Mouse (Mus musculus) forebrain, embryonic 11.5 days (tissue): Measurements from ENCODE around the gene Fcna. TPM values are rescaled to one million over a fixed set of nuclear protein-coding genes. Genes with fewer than 3 reads are reported as not detected.

Experiments
- ATAC-seq: fragments of 200-750 bp; cut with Nextera tagmentation; replicated peaks from 2 replicates; pipeline ENCODE4 v1.8.0; 2017; ENCODE audit warnings: moderate TSS enrichment; ENCODE audit not compliant: low FRiP score
- DNase-seq: peaks from one replicate; pipeline ENCODE4 v3.0.0-alpha.2; 2017; ENCODE audit warnings: low spot score
- H3K27ac ChIP-seq: fragments of 300-500 bp; sonication (generic); 2 replicates; pipeline ENCODE4 v1.5.1; 2014; ENCODE audit warnings: low read depth, low read length
- H3K27me3 ChIP-seq: fragments of 300-500 bp; sonication (generic); 2 replicates; pipeline ENCODE4 v1.6.1; 2014; ENCODE audit warnings: mild to moderate bottlenecking, low read length, mixed read lengths; ENCODE audit not compliant: control insufficient read depth, insufficient read depth
- H3K36me3 ChIP-seq: fragments of 300-500 bp; sonication (generic); 2 replicates; pipeline ENCODE4 v1.6.1; 2014; ENCODE audit warnings: mild to moderate bottlenecking, low read length, moderate library complexity, mixed read lengths; ENCODE audit not compliant: control insufficient read depth, insufficient read depth
- H3K4me1 ChIP-seq: fragments of 300-500 bp; sonication (generic); replicated peaks from 2 replicates; pipeline ENCODE4 v1.6.1; 2014; ENCODE audit warnings: low read length, mixed read lengths; ENCODE audit not compliant: control insufficient read depth, insufficient read depth
- H3K4me2 ChIP-seq: fragments of 300-500 bp; sonication (generic); 2 replicates; pipeline ENCODE4 v1.6.1; 2014; ENCODE audit warnings: low read depth, mild to moderate bottlenecking, low read length, moderate library complexity, mixed read lengths; ENCODE audit not compliant: severe bottlenecking
- H3K4me3 ChIP-seq: fragments of 300-500 bp; sonication (generic); 2 replicates; pipeline ENCODE4 v1.5.1; 2014; ENCODE audit warnings: low read depth, low read length
- H3K9ac ChIP-seq: fragments of 300-500 bp; sonication (generic); 2 replicates; pipeline ENCODE4 v1.6.1; 2014; ENCODE audit warnings: low read length
- H3K9me3 ChIP-seq: fragments of 300-500 bp; sonication (generic); 2 replicates; pipeline ENCODE4 v1.6.1; 2016; ENCODE audit warnings: low read length, mixed read lengths; ENCODE audit not compliant: control insufficient read depth
- WGBS: fragments of 180-500 bp; shearing (Covaris S2); extraction: QIAGEN DNeasy Blood & Tissue Kit; methylation state at CpG from one replicate; pipeline ENCODE4 v1.1.7; 2014; 5-methylcytosine and 5-hydroxymethylcytosine counted together
- polyA plus RNA-seq: library from polyadenylated mRNA; unstranded; fragments of >200 nt; fragmentation: Nextera tagmentation; extraction: Ambion mirVana; gene quantifications from 2 replicates; pipeline ENCODE4 v1.2.1, GENCODE M21; 2014

The Fcna gene
- polyA plus RNA-seq, 1 experiment from 2014 or later, result 0.95 TPM

DNA sequence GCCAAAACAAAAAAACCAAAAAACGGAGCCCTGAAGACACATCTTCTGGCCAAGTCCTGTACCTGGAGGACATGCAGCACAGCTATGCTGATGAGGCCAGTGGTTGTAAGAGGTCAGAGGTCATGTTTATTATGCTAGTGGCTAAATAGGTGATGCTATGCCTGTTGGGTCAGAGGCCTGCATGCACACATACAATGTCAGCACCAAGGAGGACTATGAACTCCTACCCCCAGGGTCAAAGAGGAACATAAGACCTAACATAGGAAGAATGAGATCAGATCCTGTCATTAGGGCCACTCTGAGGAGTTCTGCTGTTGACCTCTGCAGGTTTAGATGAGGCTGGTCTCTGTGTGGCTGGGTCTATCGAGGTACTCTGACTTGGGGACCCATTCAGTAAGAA lies 27.8 kb downstream of the Fcna start:
- Histone ChIP-seq H3K4me3 (no peak overlapping the region), H3K9me3 (no peaks in the 10 kb centered on the region), H3K4me2 (no peak overlapping the region), H3K27me3 (no peaks in the 10 kb centered on the region), H3K27ac (no peak overlapping the region), H3K36me3 (peaks cover 10% of the 10 kb centered on the region), H3K4me1 (no peaks in the 10 kb centered on the region), H3K9ac (no peak overlapping the region)
- 93% methylated on average over 2 of the region's 2 CpGs for WGBS
- no peak for ATAC-seq
- DNase-seq, result no peak

DNA sequence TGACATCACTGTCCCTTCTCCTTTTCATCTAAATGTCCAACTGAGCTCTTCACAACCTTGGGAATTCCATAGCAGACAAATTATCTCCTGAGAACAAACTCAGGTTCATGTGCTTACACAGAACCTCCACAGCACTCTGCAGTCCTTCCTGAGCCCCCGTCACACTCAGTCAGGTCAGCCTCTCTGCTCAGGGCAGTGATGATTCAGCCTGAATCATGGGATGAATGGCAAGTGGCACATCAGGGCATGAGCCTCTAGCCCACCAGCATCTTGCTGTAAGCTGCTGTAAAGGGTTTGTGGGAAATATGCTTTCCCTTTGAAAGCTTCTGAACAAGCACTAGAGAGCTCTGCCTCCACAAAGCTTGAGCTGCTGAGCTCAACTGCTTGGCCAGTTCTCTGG lies 29.1 kb downstream of the Fcna start:
- Histone ChIP-seq H3K9me3 (no peaks in the 10 kb centered on the region), H3K4me3 (no peak overlapping the region), H3K27ac (no peak overlapping the region), H3K27me3 (no peaks in the 10 kb centered on the region), H3K36me3 (peaks cover 13% of the 10 kb centered on the region), H3K4me2 (no peak overlapping the region), H3K9ac (no peak overlapping the region), H3K4me1 (no peaks in the 10 kb centered on the region)
- DNase-seq (no peak), ATAC-seq (no peak)
- 88% methylated on average over 1 of the region's 1 CpGs for WGBS

DNA sequence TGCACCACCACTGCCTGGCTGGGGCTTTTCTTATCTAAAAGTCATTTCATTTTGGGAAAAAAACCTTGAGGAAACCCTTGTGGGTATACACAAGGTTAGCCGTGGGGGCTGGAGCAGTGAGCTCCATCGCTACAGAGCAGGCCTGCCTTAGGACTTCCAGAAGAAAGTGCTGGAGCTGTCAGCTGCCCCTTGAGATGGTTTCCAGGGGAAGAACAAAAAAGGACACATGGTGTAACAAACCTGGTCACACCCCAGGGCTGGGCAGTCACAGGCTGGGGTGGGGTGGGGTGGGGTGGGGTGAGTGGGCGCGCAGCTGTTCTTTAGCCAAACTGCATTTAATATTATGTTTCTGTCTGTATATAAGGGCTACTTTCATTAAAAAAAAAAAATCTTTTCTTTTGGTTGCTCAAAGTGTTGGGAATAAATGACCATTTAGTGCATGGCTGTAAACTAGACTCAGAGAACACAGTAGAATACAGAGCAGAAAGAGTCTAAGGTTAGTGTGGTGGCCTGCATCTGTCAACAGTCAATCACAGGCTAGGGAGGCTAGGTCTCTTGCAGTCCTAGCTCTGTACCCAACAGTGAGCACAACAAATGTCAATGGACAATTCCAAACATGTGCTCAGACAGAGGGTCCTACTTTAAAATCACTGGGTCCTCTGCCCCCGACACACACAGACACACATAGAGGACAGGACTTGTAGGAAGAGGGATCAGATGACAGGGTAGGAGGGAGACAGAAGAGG lies 30.9 kb downstream of the Fcna start:
- peaks cover 21% of the 10 kb centered on the region for H3K36me3 ChIP-seq
- H3K4me3 ChIP-seq, result no peak overlapping the region
- 96% methylated on average over 5 of the region's 5 CpGs for WGBS
- H3K9me3 ChIP-seq, result no peaks in the 10 kb centered on the region
- H3K27ac ChIP-seq, result no peak overlapping the region
- ATAC-seq (no peak), DNase-seq (no peak)
- no peaks in the 10 kb centered on the region for H3K27me3 ChIP-seq
- H3K4me2 ChIP-seq, result no peak overlapping the region
- no peak overlapping the region for H3K9ac ChIP-seq
- H3K4me1 ChIP-seq, result no peaks in the 10 kb centered on the region

DNA sequence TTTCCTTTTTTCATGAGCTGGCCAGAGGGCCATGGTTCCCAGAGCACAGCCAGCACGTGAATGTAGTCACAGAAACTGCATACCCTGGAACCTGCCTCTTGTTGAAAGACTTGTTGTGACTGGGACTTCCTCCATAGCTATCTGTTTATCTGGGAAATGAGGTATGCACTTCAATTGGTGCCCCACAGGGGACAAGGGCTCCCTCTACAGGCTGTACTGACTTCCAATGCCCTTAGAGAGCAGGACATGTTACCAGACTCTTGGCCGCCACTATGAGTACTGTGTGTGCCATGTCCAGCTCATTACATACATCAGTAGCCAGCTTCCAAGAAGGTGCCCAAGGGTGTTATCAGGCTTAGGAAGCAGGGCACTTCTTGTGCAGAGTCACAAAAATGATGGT lies 36.0 kb downstream of the Fcna start:
- H3K36me3 ChIP-seq, result peaks cover 18% of the 10 kb centered on the region
- WGBS, result 83% methylated on average over 2 of the region's 2 CpGs
- H3K4me3 ChIP-seq, result no peak overlapping the region
- no peaks in the 10 kb centered on the region for H3K4me1 ChIP-seq
- no peak overlapping the region for H3K9ac ChIP-seq
- no peak overlapping the region for H3K27ac ChIP-seq
- ATAC-seq, result no peak
- DNase-seq, result no peak
- H3K9me3 ChIP-seq, result no peaks in the 10 kb centered on the region
- H3K27me3 ChIP-seq, result no peaks in the 10 kb centered on the region
- H3K4me2 ChIP-seq, result no peak overlapping the region

DNA sequence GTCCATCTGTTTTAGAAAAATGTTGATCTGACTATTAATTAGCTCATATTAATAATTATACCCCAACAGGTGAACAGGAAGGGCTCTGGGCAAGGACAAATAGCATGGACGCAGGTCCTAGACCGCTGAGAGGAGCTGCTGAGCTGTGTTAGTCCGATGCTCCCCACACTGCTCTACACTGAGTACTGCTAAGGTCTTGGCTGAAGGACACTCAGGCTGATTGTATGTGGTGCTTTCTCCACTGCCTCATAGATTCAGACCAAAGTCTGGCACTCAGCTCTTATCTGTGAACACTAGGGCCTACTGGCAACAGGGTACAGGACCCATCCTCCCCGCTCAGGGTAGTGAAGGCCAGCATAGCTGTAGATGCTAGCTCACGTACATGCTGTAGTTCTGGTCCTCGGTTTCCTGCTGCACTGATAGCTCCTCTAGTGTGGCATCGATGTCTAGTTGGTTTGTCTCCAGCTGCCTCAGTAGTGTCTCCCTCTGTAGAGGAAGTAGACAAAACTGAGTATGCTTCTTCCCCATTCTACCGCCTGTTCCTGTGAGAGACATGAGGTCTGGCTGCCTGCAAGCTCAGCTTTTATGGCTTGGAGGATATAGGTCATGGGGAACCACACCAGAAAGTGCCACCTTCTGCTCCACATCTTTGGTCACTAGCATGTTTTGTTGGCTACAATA lies 39.5 kb downstream of the Fcna start:
- H3K27ac ChIP-seq, result no peak overlapping the region
- no peak overlapping the region for H3K9ac ChIP-seq
- ATAC-seq, result no peak
- H3K4me2 ChIP-seq, result no peak overlapping the region
- no peak overlapping the region for H3K4me3 ChIP-seq
- H3K4me1 ChIP-seq, result no peaks in the 10 kb centered on the region
- H3K27me3 ChIP-seq, result no peaks in the 10 kb centered on the region
- DNase-seq, result no peak
- 93% methylated on average over 8 of the region's 8 CpGs for WGBS
- peaks cover 10% of the 10 kb centered on the region for H3K36me3 ChIP-seq
- no peaks in the 10 kb centered on the region for H3K9me3 ChIP-seq

DNA sequence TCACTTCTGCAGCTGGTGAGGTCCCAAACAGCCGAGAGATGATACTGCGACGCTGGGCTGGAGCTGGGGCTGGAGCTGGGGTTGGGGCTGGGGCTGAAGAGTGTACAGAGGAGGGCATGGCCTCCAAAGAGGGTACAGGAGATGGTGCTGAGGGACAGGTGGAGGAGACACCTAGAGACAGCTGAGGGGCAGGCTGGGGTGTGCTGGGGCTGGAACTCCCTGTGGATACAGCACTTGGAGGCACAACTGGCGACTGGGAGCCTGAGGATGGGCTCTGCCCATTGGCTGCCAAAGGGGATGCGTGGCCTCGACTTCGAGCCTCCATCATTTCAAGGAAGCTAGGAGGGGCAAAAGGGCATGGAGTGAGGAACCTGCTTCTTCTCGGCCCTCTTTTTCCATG lies 40.5 kb downstream of the Fcna start:
- no peaks in the 10 kb centered on the region for H3K4me1 ChIP-seq
- H3K9me3 ChIP-seq, result no peaks in the 10 kb centered on the region
- 91% methylated on average over 8 of the region's 8 CpGs for WGBS
- no peak overlapping the region for H3K9ac ChIP-seq
- ATAC-seq (no peak), DNase-seq (no peak)
- H3K27ac ChIP-seq, result no peak overlapping the region
- H3K4me2 ChIP-seq, result no peak overlapping the region
- H3K27me3 ChIP-seq, result no peaks in the 10 kb centered on the region
- peaks cover 4% of the 10 kb centered on the region for H3K36me3 ChIP-seq
- no peak overlapping the region for H3K4me3 ChIP-seq

DNA sequence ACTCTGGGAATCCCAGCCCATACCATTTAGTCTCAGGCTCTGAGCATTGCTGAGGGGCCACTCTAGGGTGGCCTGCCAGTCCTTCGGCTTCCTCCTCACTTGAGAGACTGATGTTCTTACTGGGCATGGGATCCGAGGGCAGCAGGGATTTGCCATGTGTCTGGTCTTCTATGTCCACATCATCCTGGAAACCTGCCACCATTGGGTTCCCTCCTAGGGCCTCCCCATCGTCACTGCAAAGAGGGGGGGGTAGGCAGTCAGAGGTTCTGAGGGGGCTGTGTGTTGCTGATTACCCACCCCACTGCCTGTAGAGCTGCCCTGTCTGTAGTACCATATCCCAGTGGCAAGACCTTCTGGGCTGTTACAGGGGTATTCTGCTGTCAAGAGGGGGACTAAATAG lies 42.2 kb downstream of the Fcna start:
- DNase-seq (no peak), ATAC-seq (no peak)
- Histone ChIP-seq H3K9me3 (no peaks in the 10 kb centered on the region), H3K4me3 (no peak overlapping the region), H3K4me2 (no peak overlapping the region), H3K27me3 (peaks cover 8% of the 10 kb centered on the region), H3K9ac (no peak overlapping the region), H3K36me3 (peaks cover 2% of the 10 kb centered on the region; the same call in 1 of the 2 replicates), H3K4me1 (peaks cover 4% of the 10 kb centered on the region; the same call in 1 of the 2 replicates), H3K27ac (no peak overlapping the region)
- 90% methylated on average over 3 of the region's 3 CpGs for WGBS

DNA sequence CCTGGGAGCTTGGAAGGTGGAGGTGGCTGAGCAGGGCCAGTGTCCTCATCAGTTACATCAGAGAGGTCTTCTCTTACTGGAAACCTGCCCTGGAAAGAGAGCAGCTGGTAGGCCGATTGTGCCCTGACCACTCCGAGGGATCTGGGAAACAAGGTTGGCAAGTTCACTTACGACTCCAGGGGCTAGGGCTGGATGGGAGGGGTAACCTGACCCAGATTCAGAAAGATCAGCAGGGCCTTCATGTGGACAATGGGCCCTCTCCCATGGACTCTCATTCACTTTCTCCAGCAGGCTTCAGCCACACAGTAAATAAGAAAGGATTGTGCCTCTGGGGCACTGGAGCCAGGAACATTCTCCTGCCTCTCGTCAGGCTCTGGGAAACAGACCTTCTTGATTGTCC lies 43.0 kb downstream of the Fcna start:
- no peaks in the 10 kb centered on the region for H3K9me3 ChIP-seq
- H3K4me1 ChIP-seq, result peaks cover 4% of the 10 kb centered on the region; the same call in 1 of the 2 replicates
- WGBS, result 82% methylated on average over 4 of the region's 4 CpGs
- peaks cover 2% of the 10 kb centered on the region; the same call in 1 of the 2 replicates for H3K36me3 ChIP-seq
- no peak overlapping the region for H3K4me3 ChIP-seq
- H3K27me3 ChIP-seq, result peaks cover 16% of the 10 kb centered on the region
- H3K9ac ChIP-seq, result no peak overlapping the region
- ATAC-seq (no peak), DNase-seq (no peak)
- H3K27ac ChIP-seq, result no peak overlapping the region
- H3K4me2 ChIP-seq, result no peak overlapping the region
